Mouse (Mus musculus) lung, postnatal 14 days (tissue): Measurements from ENCODE around the gene Dgkg.

ENCODE experiments used
- DNase-seq: peaks from one replicate; pipeline ENCODE4 v3.0.0; 2021

Dgkg gene

GRCm38 (mm10) chr16:22643460-22643859, 13.6 kb downstream of the Dgkg start:
- no peak for DNase-seq

GRCm38 (mm10) chr16:22642953-22643352, 14.1 kb downstream of the Dgkg start:
- DNase-seq: no peak

GRCm38 (mm10) chr16:22642054-22642453, 15.0 kb downstream of the Dgkg start:
- DNase-seq: no peak

GRCm38 (mm10) chr16:22641588-22641987, 15.4 kb downstream of the Dgkg start:
- DNase-seq: no peak

- no peak for DNase-seq
Observed at GRCm38 (mm10) chr16:22637311-22637710, 19.7 kb downstream of the Dgkg start.

- DNase-seq: no peak
Observed at GRCm38 (mm10) chr16:22635706-22636105, 21.3 kb downstream of the Dgkg start.

GRCm38 (mm10) chr16:22633063-22633462, 24.0 kb downstream of the Dgkg start:
- DNase-seq: no peak

- DNase-seq: no peak
Observed at GRCm38 (mm10) chr16:22630351-22630750, 26.7 kb downstream of the Dgkg start.

GRCm38 (mm10) chr16:22629900-22630299, 27.1 kb downstream of the Dgkg start:
- DNase-seq: no peak

- no peak for DNase-seq
Observed at GRCm38 (mm10) chr16:22625987-22626386, 31.0 kb downstream of the Dgkg start.

- DNase-seq: no peak
Observed at GRCm38 (mm10) chr16:22625412-22625811, 31.6 kb downstream of the Dgkg start.

GRCm38 (mm10) chr16:22622286-22622685, 34.7 kb downstream of the Dgkg start:
- no peak for DNase-seq

- DNase-seq: no peak
Observed at GRCm38 (mm10) chr16:22621299-22621920, 35.6 kb downstream of the Dgkg start.

GRCm38 (mm10) chr16:22618424-22619056, 38.5 kb downstream of the Dgkg start:
- DNase-seq: no peak

GRCm38 (mm10) chr16:22615805-22616204, 41.2 kb downstream of the Dgkg start:
- no peak for DNase-seq

GRCm38 (mm10) chr16:22613186-22614073, 43.6 kb downstream of the Dgkg start:
- no peak for DNase-seq

GRCm38 (mm10) chr16:22608046-22608445, 49.0 kb downstream of the Dgkg start:
- DNase-seq: no peak

- no peak for DNase-seq
Observed at GRCm38 (mm10) chr16:22606989-22607388, 50.0 kb downstream of the Dgkg start.

GRCm38 (mm10) chr16:22602399-22602798, 54.6 kb downstream of the Dgkg start:
- no peak for DNase-seq

GRCm38 (mm10) chr16:22601756-22602155, 55.3 kb downstream of the Dgkg start:
- DNase-seq: no peak

- no peak for DNase-seq
Observed at GRCm38 (mm10) chr16:22600108-22600699, 56.8 kb downstream of the Dgkg start.

- DNase-seq: no peak
Observed at GRCm38 (mm10) chr16:22598741-22599140, 58.3 kb downstream of the Dgkg start.

- DNase-seq: no peak
Observed at GRCm38 (mm10) chr16:22596394-22596793, 60.6 kb downstream of the Dgkg start.
